Mouse (Mus musculus) urinary bladder, postnatal 25 days (tissue): ENCODE measurements around the gene Ica1l.
A peak's percentile ranks its signal among the peaks of the same experiment; 100 is the strongest.
"Not testable (repeated sequence)": the region's sequence is repeated elsewhere in the genome, so short reads cannot be mapped to it uniquely, and the experiment has no call there.

ENCODE experiments used
- DNase-seq: peaks from one replicate; pipeline ENCODE4 v3.0.0; 2022; ENCODE audit warnings: low spot score

Ica1l gene

GRCm38 (mm10) chr1:60042796-60043469 lies at the start of gene Ica1l:
Gene Ica1l (minus strand): TSS chr1:60043184.
- peak; percentile 38 for DNase-seq

- DNase-seq, result no peak
Measured at GRCm38 (mm10) chr1:60076411-60076810, 33.4 kb upstream of the Ica1l start.

- no peak for DNase-seq
Measured at GRCm38 (mm10) chr1:60075590-60075989, 32.6 kb upstream of the Ica1l start.

- DNase-seq, result no peak
Measured at GRCm38 (mm10) chr1:60074935-60075334, 32.0 kb upstream of the Ica1l start.

GRCm38 (mm10) chr1:60070725-60071124 lies 27.7 kb upstream of the Ica1l start:
- DNase-seq, result not testable (repeated sequence)

GRCm38 (mm10) chr1:60056310-60056709 lies 13.3 kb upstream of the Ica1l start:
- no peak for DNase-seq

- DNase-seq, result no peak
Measured at GRCm38 (mm10) chr1:60054659-60055058, 11.7 kb upstream of the Ica1l start.

- not testable (repeated sequence) for DNase-seq
Measured at GRCm38 (mm10) chr1:60047481-60047880, 4.5 kb upstream of the Ica1l start.

GRCm38 (mm10) chr1:60044595-60044994 lies 1.6 kb upstream of the Ica1l start:
- no peak for DNase-seq

- DNase-seq, result peak; percentile 5
Measured at GRCm38 (mm10) chr1:60042398-60042795, 587 bp downstream of the Ica1l start.

GRCm38 (mm10) chr1:60035044-60035443 lies 7.9 kb downstream of the Ica1l start:
- no peak for DNase-seq

GRCm38 (mm10) chr1:60017031-60017469 lies 25.9 kb downstream of the Ica1l start:
- DNase-seq, result no peak

- no peak for DNase-seq
Measured at GRCm38 (mm10) chr1:60016136-60016611, 26.8 kb downstream of the Ica1l start.

- DNase-seq, result no peak
Measured at GRCm38 (mm10) chr1:60015511-60015910, 27.5 kb downstream of the Ica1l start.

- no peak for DNase-seq
Measured at GRCm38 (mm10) chr1:60013779-60014178, 29.2 kb downstream of the Ica1l start.

- DNase-seq, result no peak
Measured at GRCm38 (mm10) chr1:60008743-60009142, 34.2 kb downstream of the Ica1l start.

GRCm38 (mm10) chr1:60007337-60007736 lies 35.6 kb downstream of the Ica1l start:
- DNase-seq, result no peak

- no peak for DNase-seq
Measured at GRCm38 (mm10) chr1:60000319-60000718, 42.7 kb downstream of the Ica1l start.

- DNase-seq, result no peak
Measured at GRCm38 (mm10) chr1:59997352-59997751, 45.6 kb downstream of the Ica1l start.

- DNase-seq, result no peak
Measured at GRCm38 (mm10) chr1:59995646-59996045, 47.3 kb downstream of the Ica1l start.

GRCm38 (mm10) chr1:59987399-59988040 lies 55.5 kb downstream of the Ica1l start:
- no peak for DNase-seq

- DNase-seq, result no peak
Measured at GRCm38 (mm10) chr1:59986626-59987025, 56.4 kb downstream of the Ica1l start.

GRCm38 (mm10) chr1:59967291-59967690 lies 75.7 kb downstream of the Ica1l start:
- DNase-seq, result no peak
